Mouse (Mus musculus): ENCODE results near the gene Slc6a18.

Slc6a18 gene

GRCm38 (mm10) chr13:73685502-73685901, 7.7 kb upstream of the Slc6a18 start:
- no peak for DNase-seq (ENCODE audit: low spot score)

DNA sequence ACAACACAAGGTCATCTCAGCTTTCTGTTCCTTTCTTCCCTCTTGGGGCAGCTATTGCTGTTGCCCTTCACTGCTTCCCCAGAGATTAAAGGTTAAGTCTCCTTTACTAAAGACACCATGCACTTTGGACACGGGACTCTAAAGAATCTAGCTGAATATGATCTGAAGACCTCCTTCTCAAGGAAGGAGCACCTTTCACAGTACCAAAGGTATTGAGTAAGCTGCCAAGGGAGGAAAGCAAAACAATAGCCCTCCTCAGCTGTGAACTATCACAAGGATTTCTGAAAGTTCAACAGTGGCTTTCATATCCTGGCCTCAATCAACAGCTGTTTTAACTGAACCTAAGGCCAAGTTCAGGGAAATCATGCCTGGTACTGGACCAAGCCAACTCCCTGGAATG, 6.6 kb upstream of the Slc6a18 start:
- DNase-seq (ENCODE audit: low spot score): no peak

DNA sequence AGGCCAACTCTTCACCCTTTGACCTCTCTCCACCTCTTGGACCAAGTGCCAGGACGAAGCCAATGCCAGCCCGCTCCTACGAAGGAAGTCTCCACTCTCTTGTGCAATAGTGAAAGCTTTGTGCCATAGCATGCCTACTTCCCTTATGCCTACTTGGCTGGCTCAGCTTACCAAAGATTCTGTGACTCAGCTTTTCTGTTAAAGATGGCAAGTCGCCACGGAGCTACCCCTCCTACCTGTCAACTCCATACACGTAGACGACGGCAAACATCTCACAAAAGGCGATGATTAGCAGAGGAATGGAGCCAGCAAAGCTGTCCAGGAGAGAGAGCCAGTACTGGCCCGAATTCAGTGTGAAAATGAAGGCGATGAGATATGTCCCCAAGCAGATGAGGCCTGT, 5.9 kb upstream of the Slc6a18 start:
- no peak for DNase-seq (ENCODE audit: low spot score)

GRCm38 (mm10) chr13:73682226-73682625, 4.4 kb upstream of the Slc6a18 start:
- no peak for DNase-seq (ENCODE audit: low spot score)

GRCm38 (mm10) chr13:73680394-73680793, 2.6 kb upstream of the Slc6a18 start:
- DNase-seq (ENCODE audit: low spot score): no peak

DNA sequence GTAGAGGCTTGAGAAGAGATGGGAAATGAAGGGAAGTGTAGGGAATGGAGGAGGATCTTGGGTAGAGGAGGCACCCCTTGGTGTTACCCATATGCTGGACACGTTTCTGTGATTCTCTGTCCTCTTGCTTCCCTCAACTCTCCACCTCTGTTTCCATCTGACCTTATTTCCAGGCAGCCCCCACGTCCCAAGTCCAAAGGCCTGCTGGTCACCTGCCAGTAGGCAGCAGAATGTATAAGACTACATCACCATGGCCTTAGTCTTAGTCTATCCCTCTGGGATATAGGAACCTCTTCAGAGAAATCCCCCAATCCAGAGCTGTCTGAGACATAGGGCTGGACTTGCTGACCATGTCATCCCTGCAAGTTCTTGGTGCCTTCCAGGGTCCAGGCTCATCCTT, 1.5 kb upstream of the Slc6a18 start:
- DNase-seq (ENCODE audit: low spot score): no peak

GRCm38 (mm10) chr13:73675161-73675560, 2.7 kb downstream of the Slc6a18 start:
- DNase-seq (ENCODE audit: low spot score): no peak

GRCm38 (mm10) chr13:73660163-73660695, 17.6 kb downstream of the Slc6a18 start:
- no peak for DNase-seq (ENCODE audit: low spot score)

DNA sequence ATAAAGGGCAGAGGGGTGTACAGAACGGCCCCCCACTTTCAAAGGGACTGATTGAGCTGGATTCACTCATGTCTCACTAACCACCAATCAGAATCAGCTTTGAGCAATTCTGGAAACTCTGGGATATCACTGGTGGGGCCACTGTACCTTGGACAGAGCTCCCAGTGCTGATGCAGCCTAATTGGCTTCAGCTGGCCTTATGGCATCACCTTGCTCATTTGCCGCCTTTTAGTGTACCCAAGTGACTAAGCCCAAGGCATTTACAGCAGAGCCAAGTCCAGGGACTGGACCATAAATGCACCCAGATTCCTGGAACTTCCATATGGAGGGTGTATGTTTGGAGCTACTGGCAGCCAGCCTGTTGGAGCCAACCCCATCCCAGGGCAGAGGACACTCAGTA, 18.9 kb downstream of the Slc6a18 start:
- no peak for DNase-seq (ENCODE audit: low spot score)

DNA sequence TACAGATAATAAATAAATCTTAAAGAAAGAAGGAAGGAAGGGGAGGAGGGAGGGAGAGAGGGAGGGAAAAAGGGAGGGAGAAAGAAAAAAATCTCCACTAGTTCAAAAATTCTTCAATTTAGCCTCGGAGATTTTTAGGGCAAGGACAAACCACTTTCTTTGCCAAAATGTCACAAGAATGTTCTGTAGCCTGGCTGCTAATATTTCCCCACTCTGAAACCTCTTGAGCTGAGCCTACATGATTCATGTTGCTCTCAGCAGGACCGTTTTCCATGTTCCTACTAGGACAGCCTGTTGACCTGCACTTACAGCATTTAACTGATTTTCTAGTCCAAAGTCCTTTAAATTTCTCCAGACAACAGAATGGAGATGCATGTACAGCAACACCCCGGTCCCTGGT, 22.8 kb downstream of the Slc6a18 start:
- DNase-seq (ENCODE audit: low spot score): no peak

DNA sequence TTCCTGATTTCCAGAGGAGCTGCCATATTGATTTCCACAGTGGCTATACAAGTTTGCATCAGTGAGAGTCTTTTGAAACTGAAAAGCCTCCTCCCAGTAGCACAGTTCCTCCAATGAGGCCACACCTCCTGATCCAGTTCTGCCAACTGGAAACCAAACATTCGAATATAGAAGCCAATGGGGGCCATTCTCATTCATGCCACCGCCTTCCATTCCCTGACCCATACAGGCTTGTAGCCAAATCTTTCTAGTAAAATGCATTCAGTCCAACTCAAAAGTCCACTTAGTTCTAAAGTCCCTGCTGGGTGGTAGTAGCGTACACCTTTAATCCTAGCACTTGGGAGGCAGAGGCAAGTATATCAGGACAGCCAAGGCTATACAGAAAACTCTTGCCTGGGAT, 24.6 kb downstream of the Slc6a18 start:
- DNase-seq (ENCODE audit: low spot score): no peak

DNA sequence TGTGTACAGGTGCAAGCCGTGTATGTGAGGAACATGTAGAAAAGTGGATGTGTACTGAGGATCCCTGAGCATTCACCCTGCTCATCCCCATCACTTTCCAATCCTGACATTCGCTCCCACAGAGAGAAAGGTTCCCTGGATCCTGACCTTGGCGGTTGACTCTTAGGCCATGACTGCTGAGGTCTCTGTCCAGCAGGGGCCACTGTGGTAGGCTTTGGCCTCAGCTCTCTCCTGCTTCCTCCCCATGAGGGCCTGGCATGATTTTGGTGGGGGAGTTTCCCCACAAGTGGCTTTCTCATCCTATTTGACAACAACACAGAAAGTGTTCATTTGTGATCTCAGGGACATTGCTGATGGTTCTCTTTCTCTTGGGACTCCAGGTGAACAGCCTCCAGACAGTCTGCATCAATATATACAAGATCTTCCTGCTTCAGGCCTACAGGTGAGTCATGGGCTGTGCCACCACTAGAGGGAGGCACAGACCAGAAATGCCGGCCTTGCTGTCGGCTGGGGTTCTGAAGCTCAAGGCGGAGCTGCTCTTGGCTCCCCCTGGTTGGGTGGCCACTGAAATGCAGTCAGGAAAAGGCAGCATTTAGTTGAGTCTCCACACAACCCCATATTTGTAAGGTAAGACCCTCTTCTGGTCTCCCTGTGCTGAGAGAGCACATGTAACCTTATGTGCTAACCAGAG, 31.3 kb downstream of the Slc6a18 start:
- peak; percentile 21 for DNase-seq (ENCODE audit: low spot score)

DNA sequence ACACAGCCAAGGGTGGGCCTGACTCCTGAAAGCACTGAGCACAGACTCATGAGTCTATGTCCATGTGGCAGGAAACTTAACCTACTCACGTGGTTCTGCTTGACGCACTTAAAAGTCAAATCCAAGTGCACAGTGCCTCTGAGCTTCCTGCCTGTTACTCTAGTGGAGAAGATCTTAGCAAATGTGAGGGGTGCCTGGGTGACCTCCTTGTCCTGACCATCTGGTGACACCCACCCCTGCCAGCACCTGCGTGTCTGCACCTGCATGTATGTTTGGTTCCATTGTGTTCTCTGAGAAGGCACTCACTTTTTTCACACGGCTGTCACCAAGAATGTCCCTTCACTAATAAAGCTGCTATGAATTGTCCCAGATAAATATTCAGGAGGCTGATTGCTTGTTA, 36.5 kb downstream of the Slc6a18 start:
- DNase-seq (ENCODE audit: low spot score): no peak

DNA sequence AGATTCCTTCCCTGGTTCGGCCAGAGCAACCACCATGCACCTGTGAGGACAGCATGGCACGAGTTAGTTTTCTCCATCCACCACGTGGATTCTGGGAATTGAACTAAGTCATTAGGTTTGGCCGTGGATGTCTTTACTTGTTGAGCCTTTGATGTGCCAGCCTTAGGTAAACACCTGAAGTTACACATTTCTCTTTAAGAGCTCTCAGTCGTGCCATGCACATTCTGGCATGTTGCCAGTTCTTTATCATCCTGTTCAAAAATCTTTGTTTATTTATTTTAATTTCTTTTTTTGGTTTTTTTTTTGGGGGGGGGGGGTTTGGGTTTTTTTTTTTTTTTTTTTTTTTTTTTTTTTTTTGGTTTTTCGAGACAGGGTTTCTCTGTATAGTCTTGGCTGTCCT, 40.0 kb downstream of the Slc6a18 start:
- no peak for DNase-seq (ENCODE audit: low spot score)

DNA sequence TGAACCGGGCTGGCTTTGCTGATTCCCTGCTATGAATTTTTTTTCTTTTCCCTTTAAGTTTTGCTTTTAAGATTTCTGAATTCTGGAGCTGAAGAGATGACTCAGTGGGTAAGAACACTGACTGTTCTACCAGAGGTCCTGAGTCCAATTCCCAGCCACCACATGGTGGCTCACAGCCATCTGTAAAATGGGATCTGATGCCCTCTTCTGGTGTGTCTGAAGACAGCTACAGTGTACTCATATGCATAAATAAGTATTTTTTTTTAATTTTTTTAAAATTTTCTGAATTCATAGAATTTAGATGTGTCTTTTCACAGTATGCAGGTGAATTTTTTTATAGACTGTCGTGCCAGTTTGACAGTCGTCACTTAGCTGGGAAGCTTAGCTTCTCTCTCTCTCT, 46.0 kb downstream of the Slc6a18 start:
- no peak for DNase-seq (ENCODE audit: low spot score)

DNA sequence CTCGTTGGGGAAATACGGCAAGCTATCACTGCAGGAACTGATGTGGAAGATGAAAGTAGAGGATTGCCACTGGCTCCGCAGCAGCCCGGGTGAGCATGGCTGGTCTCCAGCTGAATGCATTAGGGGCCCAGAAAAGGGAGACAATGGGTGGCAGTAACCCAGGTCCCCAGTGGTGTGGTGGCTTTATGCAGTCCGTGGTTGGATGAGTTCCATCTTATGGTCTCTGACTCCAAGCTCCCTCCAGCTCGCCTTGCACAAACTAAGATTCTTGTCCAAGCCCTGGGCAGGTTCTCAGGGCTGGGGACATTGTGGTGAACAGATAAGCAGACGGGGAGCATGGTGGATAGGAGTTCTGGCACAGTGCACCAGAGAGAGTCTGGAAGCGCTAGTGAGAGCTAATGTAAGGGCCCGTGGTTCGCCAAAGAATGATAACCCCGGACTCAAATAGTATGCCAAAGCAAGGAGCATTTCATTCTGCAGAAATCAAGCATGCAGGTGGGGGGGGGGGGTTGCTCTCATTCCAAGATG, 49.2 kb downstream of the Slc6a18 start:
- no peak for DNase-seq (ENCODE audit: low spot score)

- DNase-seq (ENCODE audit: low spot score): peak; percentile 11
These were observed 50.9 kb downstream of the Slc6a18 start, which contains the start of gene Tert for GRCm38 (mm10) chr13:73626745-73627549. Gene Tert (plus strand): TSS chr13:73626911.

- DNase-seq (ENCODE audit: low spot score): no peak
These were observed 51.4 kb downstream of the Slc6a18 start for GRCm38 (mm10) chr13:73626410-73626744.

GRCm38 (mm10) chr13:73620637-73621036, 57.2 kb downstream of the Slc6a18 start:
- no peak for DNase-seq (ENCODE audit: low spot score)

DNA sequence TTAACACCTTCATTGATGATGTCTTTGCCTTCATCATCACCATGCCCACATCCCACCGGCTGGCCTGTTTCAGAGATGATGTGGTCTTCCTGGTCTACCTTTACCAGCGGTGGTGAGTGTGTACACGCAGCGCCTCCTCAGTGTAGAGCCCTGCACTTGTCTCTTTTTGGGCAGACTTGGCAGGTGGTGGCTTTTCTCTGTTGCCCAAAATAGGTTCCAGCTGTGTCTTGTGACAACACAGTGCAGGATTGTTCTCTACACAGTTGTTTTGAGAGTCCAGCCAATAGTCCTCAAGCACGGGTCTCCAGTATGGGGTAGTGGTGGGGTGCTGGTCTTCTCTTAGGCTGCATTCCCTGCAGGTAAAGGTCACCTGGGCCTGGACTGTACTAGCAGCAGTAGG, 59.4 kb downstream of the Slc6a18 start:
- no peak for DNase-seq (ENCODE audit: low spot score)
